Mouse (Mus musculus) intestine, embryonic 14.5 days (tissue): ENCODE data around the gene Caps2. TPM values are rescaled to one million over a fixed set of nuclear protein-coding genes. Genes with fewer than 3 reads are reported as not detected.

Experiments used
- polyA plus RNA-seq: library from polyadenylated mRNA; unstranded; fragments of >200 nt; fragmentation: Nextera tagmentation; extraction: Ambion mirVana; gene quantifications from 2 replicates; pipeline ENCODE4 v1.2.1, GENCODE M21; 2014

Gene Caps2
- polyA plus RNA-seq, 1 experiment from 2014 or later, result 0.18 TPM

Other genes starting within 250 kb of the Caps2 start
- 47.4 and 47.6 TPM in 2 replicates for gene Krr1, start 191.0 kb upstream of the Caps2 start, polyA plus RNA-seq
- gene Glipr1, start 161.0 kb upstream of the Caps2 start, polyA plus RNA-seq, result 9.7 and 10.1 TPM in 2 replicates
- not detected in 2 replicates for gene Glipr1l1, start 103.4 kb upstream of the Caps2 start, polyA plus RNA-seq
- gene Glipr1l2, start 80.3 kb upstream of the Caps2 start, polyA plus RNA-seq, result not detected in 2 replicates
- gene Glipr1l3, start 3.3 kb upstream of the Caps2 start, polyA plus RNA-seq, result not detected in 2 replicates
- gene Kcnc2, start 107.5 kb downstream of the Caps2 start, polyA plus RNA-seq, result 0.89 and 1.3 TPM in 2 replicates